Mouse (Mus musculus): ENCODE results near the gene Higd1c.
"Not testable (repeated sequence)": the region's sequence is repeated elsewhere in the genome, so short reads cannot be mapped to it uniquely, and the experiment has no call there.

The Higd1c gene

DNA sequence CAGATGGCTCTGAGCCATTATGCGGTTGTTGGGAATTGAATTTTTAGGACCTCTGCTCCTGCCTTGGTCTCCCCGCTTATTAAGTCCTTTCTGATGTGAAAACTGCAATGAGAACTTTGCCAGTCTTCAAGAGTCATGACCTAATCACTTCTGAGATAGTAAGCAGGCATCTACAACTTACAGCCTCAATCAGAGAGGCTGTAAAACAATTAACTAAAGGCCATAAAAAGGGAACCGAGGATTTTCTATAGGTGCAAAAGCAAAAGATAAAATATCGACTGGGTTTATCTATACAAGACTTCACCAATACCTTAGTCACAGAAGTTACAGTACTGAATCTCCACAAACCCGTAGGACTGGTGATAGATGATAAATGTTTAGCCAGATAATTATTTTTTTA, 8.5 kb upstream of the Higd1c start:
- DNase-seq = no peak

GRCm38 (mm10) chr15:100365967-100366366, 1.6 kb downstream of the Higd1c start:
- not testable (repeated sequence) for DNase-seq

GRCm38 (mm10) chr15:100367119-100367518, 2.8 kb downstream of the Higd1c start:
- no peak for DNase-seq

- peak; percentile 85 to 91 for DNase-seq
Observed at GRCm38 (mm10) chr15:100375066-100375465, 10.7 kb downstream of the Higd1c start.

DNA sequence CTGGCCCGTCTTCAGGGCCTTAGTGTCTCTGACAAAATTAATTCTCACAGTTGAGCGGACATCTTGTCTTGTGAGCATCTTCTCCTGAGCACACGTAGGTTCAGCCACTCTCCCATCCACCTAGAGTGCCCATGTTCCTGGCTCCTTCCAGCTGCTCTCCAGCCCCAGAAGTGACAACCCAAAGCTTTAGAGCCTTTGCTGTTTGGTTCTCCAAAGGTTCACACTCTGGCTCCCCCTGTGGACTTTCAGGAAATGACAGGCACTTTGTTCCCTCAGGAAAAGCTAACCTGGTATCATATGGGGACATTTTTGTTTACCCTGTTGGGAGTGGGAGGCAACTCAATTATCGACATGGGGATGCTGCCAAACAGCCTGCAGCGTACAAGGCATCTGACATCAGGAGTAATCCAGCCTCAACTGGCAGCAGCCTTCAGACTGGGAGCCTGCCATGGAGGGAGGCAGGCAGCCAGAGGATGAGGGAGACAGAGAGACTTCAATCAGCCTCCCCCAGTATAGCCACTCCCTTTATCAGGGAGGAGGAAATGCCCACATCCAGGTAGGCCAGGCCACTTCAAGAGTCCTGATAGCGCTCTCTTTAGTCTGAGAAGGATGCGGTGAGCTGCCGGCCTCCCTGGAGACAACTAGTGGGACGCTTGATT, 13.6 kb downstream of the Higd1c start:
- peak; percentile 73 to 82 for DNase-seq

DNA sequence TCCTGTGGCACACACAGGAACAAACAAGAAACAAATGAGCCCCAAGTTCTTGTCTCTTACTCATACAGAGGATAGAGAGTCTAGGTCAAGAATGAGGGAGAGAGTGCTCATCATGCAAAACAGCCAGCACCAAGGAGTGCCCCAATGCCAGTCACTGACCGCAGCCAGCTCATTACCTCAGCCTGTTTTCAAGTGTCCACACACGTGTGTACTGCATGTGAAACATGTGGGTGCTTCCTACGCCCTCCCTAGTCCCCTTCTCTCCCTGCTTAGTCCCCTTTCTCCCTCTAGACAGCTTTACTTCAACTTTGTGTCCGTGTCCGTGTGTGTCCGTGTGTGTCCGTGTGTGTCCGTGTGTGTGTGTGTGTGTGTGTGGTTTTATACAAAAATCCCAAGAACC, 15.3 kb downstream of the Higd1c start:
- DNase-seq = no peak

GRCm38 (mm10) chr15:100380104-100380503, 15.8 kb downstream of the Higd1c start:
- peak; percentile 24 to 31 for DNase-seq

GRCm38 (mm10) chr15:100385705-100386104, 21.4 kb downstream of the Higd1c start:
- DNase-seq = no peak

DNA sequence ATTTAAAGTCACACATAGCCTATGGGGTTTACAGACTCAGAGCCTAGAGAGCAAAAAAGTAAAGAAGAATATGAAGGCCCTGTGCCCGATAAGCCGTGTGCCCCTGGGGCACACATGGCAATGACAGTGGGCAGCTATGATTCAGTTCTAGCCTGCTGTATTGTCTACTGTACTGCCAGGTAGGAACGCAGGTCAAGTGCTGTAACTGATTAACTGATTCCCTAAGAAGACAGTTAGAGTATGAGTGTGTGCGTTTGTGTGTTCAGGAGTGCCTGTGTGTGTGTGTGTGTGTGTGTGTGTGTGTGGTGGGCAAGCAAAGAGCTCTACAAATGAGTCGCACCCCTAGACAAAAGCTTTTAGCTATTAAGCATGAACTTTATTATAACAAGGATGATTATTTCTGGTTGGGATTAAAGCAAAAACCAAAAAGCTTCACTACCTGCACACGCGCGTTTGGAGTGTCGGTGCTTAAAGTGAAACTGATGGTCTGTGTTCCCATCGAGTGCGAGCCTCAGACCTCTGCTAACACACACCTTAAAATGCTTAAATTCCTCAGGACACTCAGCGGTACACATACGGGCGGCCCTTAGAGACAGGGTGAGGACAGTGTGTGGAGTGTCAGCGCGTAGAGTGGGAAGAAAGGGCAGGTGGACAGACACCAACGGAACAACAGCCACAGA, 23.3 kb downstream of the Higd1c start:
- no peak for DNase-seq

DNA sequence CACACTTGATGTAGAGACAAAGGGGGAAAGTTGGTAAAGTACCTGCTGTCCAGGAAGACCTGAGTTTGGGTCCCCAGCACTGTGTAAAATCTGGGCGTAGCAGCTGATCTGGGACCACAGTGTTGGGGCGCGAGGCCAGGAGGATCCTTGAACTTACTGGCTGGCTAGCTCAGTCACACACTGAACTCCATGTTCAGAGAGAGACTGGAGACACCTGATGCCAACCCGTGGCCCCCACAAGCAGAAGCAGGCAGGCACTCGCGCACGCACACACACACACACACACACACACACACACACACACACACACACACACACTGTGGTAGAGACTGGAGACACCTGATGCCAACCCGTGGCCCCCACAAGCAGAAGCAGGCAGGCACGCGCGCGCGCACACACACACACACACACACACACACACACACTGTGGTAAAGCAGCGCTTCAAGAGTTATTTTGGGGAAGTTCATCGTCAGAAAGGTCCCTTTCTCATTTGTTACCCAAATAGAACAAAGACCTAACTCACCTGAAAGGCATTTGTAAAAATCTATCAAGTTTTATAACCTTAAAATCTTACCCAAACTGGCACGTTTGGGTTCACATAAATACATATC, 24.0 kb downstream of the Higd1c start:
- DNase-seq = peak in 1 of 2 experiments; percentile 17

DNA sequence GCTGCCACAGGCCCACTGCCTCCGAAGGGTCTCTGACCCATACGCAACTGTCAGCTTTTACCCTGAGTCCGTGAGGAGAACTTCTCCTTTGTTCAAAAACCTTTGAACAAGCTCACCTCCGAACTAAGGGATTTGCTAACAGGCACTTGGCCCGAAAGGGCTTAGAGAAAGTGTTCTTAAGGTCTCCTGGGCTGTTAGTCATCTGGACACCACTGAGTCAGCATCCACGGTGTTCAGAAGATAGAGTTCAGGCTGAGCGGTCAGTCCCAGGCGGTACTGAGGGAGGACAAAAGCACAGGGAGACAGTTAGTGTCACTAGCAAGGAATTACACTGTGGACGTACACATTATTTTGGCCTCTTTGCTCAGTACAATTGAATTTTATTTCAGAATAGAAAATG, 24.5 kb downstream of the Higd1c start:
- no peak for DNase-seq

DNA sequence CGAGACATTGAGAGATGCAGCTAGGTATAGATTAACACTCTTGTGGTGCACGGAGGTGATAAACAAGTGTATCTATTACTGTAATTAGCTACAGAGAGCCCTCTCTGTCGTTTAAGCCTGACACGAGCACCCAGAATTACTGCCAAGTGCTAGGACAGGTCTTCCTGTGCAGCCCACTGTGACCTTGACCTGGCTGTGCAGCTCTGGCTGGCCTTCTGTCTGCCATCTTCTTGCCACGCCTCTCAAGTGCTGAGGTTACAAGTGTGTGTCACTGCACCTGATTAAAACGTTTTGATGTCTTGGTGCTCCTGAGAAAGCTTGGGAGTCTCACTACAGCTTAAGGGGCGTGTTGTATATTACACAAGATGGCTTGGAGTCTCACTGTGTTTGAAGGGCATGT, 26.7 kb downstream of the Higd1c start:
- DNase-seq = no peak

- DNase-seq = no peak
Observed at GRCm38 (mm10) chr15:100391599-100391998, 27.3 kb downstream of the Higd1c start.

- no peak for DNase-seq
Observed at GRCm38 (mm10) chr15:100393016-100393415, 28.7 kb downstream of the Higd1c start.

DNA sequence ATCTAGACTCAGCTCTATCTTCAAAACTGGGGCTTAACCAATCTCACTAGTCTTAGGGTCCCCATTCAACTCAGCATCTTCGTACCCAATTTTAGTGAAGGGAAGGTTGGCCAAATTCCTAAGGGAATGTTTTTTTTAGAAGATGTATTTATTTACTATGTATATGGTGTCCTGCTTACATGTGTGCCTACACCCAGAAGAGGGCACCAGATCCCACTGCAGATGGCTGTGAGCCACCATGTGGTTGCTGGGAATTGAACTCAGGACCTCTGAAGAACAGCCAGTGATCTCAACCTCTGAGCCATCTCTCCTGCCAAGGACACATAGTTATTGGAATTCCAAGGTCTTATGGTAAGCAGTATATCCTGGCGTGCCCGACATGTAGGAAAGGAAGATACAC, 31.2 kb downstream of the Higd1c start:
- no peak for DNase-seq

DNA sequence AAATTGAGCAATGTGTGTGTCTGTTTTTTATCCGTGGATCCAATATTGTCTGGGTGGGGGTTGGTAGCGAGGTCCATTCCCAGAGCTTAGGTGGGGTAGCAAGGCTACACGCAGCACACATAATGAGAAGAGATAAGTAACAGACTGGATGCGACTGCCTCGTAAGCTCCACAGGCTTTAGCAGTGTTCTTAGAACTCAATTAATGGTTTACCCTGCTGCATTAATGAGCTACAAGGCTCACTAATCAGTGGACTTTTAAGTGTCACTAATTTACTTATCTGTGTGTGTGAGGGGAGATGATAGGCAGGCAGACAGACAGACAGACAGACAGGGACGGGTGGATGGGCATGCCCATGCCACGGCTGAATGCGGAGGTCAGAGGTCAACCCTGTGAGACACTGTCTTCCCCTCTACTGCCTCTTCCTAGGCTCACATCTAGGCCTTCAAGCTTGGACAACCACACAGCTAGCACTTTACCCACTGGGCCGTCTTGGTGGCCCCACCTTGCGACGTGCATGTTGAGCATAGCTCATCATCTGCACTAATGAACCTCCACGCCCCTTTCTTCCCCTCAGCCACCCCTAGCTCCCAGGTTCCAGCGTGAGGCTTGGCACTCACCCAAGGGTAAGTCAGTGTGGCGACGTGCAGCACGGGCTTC, 36.4 kb downstream of the Higd1c start:
- DNase-seq = no peak

DNA sequence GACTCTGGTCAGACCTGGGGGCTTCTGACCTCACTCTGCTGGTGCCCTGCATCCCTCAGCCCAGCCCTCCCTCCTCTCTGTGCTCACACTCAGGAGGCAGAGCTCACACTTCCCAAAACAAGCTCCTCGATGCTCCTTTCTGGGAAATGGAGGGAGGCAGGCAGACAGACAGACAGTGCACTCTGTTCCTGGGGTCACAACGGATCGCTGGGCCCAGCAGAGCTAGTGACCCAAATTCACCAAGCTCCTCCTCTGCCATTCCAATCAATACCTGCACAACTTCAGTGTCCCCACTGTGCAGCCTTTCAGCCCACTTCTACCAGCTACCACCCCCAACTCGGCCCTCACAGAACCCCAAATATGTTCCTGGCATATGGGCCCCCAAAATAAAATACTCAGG, 37.5 kb downstream of the Higd1c start:
- DNase-seq = no peak

- no peak for DNase-seq
Observed at GRCm38 (mm10) chr15:100402347-100402746, 38.0 kb downstream of the Higd1c start.

GRCm38 (mm10) chr15:100402798-100403197, 38.5 kb downstream of the Higd1c start:
- no peak for DNase-seq

GRCm38 (mm10) chr15:100403318-100404000, 39.1 kb downstream of the Higd1c start:
- no peak for DNase-seq

- DNase-seq = no peak
Observed at GRCm38 (mm10) chr15:100406088-100406487, 41.7 kb downstream of the Higd1c start.

- no peak for DNase-seq
Observed at GRCm38 (mm10) chr15:100410918-100411672, 46.8 kb downstream of the Higd1c start.

Measured in cerebellum, postnatal 10 days (tissue).